Mouse (Mus musculus) lung, postnatal 25 days (tissue): ENCODE data around the gene Gfod2.

ENCODE experiments used
- DNase-seq: peaks from one replicate; pipeline ENCODE4 v3.0.0; 2022; ENCODE audit warnings: low spot score

The Gfod2 gene

GRCm38 (mm10) chr8:105758277-105759108 is at the start of gene Gfod2:
Gfod2 (minus strand) TSS chr8:105758664.
- peak; percentile 97 for DNase-seq

- DNase-seq: no peak
These were observed 49.3 kb upstream of the Gfod2 start for GRCm38 (mm10) chr8:105807766-105808165.

GRCm38 (mm10) chr8:105805964-105806363 is 47.5 kb upstream of the Gfod2 start:
- DNase-seq: no peak

GRCm38 (mm10) chr8:105805346-105805745 is 46.9 kb upstream of the Gfod2 start:
- no peak for DNase-seq

GRCm38 (mm10) chr8:105804797-105805196 is 46.3 kb upstream of the Gfod2 start:
- DNase-seq: no peak

- no peak for DNase-seq
These were observed 42.9 kb upstream of the Gfod2 start for GRCm38 (mm10) chr8:105801153-105801904.

- DNase-seq: peak; percentile 92
These were observed 40.8 kb upstream of the Gfod2 start for GRCm38 (mm10) chr8:105799091-105799812.

- DNase-seq: no peak
These were observed 39.9 kb upstream of the Gfod2 start for GRCm38 (mm10) chr8:105798408-105798807.

GRCm38 (mm10) chr8:105795785-105796184 is 37.3 kb upstream of the Gfod2 start:
- DNase-seq: peak; percentile 48

GRCm38 (mm10) chr8:105794009-105794598 is 35.6 kb upstream of the Gfod2 start:
- peak; percentile 52 for DNase-seq

- no peak for DNase-seq
These were observed 34.9 kb upstream of the Gfod2 start for GRCm38 (mm10) chr8:105793331-105793730.

GRCm38 (mm10) chr8:105789626-105790025 is 31.2 kb upstream of the Gfod2 start:
- no peak for DNase-seq

GRCm38 (mm10) chr8:105788927-105789326 is 30.5 kb upstream of the Gfod2 start:
- no peak for DNase-seq

GRCm38 (mm10) chr8:105788241-105788640 is 29.8 kb upstream of the Gfod2 start:
- DNase-seq: peak; percentile 63

- DNase-seq: no peak
These were observed 21.8 kb upstream of the Gfod2 start for GRCm38 (mm10) chr8:105780298-105780697.

GRCm38 (mm10) chr8:105777833-105778232 is 19.4 kb upstream of the Gfod2 start:
- no peak for DNase-seq

GRCm38 (mm10) chr8:105774498-105774897 is 16.0 kb upstream of the Gfod2 start:
- no peak for DNase-seq

GRCm38 (mm10) chr8:105773441-105773861 is 15.0 kb upstream of the Gfod2 start:
- DNase-seq: no peak

- DNase-seq: no peak
These were observed 13.1 kb upstream of the Gfod2 start for GRCm38 (mm10) chr8:105771398-105772175.

- peak; percentile 35 for DNase-seq
These were observed 12.1 kb upstream of the Gfod2 start for GRCm38 (mm10) chr8:105770609-105771008.
